Mouse (Mus musculus): ENCODE measurements around the gene Mapk9.

DNA sequence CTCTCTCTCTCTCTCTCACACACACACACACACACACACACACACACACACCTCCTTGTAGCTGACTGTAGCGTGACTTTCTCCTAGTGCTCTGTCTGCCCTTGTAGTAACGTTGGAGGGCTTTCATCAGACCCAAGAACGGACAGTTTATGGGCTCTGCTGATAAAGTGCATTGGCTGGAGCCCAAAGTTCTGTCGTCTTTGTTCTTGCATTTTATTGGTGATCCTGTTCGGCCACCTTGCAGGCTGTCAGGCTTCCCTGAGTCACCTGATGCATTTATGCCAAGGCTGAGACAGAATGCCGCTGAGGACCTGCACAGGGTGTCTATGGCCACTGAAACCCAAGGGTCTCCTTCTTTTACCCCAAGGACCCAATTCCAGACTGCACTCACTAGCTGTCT, 53.5 kb downstream of the Mapk9 start:
- TF ChIP-seq ZC3H11A (IDR thresholded peaks at IDR 0.05; ENCODE audit: borderline replicate concordance, low read depth, low read length) (no peak), MAFK (IDR thresholded peaks at IDR 0.05; ENCODE audit: insufficient read depth, low read depth, low read length) (no peak)
